Mouse (Mus musculus): Measurements from ENCODE around the gene Lrrc41. TPM values are rescaled to one million over a fixed set of nuclear protein-coding genes. Genes with fewer than 3 reads are reported as not detected.

Lrrc41 gene
- polyA plus RNA-seq (2012; rRNA removed) = 34.7 and 34.8 TPM in 2 replicates

DNA sequence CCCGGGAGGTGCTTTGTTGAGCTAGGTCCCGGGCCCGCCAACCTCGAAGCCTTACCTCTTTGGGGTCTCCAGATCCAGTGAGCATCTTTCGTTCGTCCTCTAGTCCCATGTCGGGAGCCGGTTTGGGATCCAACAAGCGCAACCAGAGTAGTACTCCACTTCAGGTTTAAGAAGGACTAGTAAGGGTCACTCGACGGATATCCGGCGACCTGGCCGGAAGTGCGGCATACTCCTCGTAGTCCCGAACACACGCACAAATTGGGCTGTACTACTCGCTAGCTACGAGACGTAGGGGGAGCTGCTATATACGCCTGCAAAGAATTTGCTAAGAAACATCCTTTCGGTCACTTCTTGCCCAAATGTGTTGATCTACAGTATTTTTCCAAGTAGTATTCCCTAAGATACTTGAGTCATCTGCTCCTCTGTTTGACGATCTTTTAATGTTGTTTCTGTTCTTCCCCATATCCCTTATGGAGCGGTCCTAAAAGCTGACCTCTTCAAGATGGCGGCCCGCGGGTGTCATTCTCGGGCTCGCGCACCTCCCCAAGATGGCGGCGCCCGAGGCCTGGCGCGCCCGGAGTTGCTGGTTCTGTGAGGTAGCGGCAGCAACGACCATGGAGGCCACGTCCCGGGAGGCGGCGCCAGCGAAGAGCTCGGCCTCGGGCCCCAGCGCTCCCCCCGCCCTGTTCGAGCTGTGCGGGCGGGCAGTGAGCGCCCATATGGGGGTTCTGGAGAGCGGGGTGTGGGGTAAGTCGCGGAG lies at the start of gene Lrrc41, which contains the start of gene Uqcrh:
Gene Lrrc41, plus strand, starts transcription at position 409 of the 760 bp plus-strand sequence.
Gene Uqcrh, minus strand, starts transcription at position 211 of the 760 bp plus-strand sequence.
- DNase-seq (ENCODE audit: extremely low spot score in 1 of 2, low spot score in 1 of 2) = peak; percentile 90 to 97

DNA sequence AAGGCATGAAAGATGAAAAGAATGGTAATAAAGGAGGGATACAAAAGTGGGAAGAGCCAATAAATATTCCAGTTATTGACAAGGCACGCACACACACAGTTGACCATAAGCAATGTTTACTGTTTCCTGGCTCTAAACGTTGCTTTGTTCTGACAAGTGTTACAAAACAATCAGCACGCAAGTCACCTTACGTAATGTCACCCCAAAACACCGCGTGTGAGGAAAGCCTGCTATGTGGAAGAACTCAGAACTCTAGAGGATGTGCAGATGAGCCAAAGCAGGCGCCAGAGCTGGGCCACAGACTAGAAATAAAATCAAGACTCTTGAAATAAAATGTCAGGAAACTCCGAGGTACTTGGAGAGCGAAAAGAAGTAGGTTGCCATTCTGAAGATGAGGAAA lies 42.2 kb upstream of the Lrrc41 start:
- no peak for DNase-seq (ENCODE audit: extremely low spot score in 1 of 2, low spot score in 1 of 2)

DNA sequence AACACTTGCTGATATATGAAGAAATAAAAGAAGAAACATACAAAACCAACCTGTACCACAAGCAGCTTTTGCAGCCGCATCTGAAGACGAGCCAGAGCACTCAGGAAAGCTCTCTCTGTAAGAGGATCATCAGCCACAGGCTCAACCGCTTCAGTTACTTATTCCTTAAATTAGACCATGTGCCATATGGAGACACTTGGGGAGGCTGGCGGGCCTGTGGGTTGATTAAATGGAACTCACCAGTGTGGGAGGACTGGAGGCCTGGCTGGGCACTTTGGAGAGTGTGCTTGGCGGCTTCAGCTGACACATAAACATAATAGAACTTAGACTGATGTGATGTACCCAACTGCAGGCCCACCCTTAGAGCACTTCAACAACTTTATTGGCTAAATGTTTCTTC lies 41.7 kb upstream of the Lrrc41 start:
- peak; percentile 69 to 72 for DNase-seq (ENCODE audit: extremely low spot score in 1 of 2, low spot score in 1 of 2)

DNA sequence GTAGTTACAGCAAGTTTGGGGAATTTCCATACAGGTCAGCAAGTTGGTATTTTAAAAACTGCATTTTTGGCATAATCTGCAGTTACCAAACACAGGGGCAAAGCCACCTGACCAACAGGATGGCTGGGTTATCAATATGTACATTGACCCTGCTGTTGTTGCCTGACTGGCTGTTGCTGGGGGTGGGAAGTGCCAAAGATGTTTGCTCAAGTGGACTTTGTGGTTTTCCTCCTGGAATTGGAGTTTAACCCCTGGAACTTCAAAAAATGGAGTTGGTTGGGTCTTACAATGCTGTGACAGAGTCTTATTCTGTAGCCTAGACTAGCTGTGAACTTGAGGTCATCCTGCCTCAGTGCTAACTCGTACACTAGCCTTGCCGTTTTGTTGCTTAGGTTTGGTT lies 34.6 kb upstream of the Lrrc41 start:
- no peak for DNase-seq (ENCODE audit: extremely low spot score in 1 of 2, low spot score in 1 of 2)

DNA sequence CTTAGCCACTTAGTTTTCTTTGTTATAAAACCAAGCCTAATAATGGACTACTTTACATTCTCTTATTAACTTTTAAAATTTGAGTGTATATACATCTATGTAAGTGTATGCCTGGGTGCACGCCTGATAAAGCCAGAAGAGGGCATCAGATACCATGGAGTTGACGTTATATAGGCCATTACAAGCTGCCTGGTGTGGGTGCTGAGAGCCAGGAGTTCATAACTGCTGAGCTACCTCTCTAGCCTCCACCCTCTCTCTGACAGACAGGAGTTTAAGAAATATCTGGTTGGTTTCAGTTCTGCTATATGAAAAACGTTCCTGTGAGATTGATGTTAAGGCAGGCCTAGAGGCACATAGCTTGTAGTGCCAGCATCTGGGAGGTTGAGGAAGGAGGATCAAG lies 32.9 kb upstream of the Lrrc41 start:
- DNase-seq (ENCODE audit: extremely low spot score in 1 of 2, low spot score in 1 of 2) = no peak

DNA sequence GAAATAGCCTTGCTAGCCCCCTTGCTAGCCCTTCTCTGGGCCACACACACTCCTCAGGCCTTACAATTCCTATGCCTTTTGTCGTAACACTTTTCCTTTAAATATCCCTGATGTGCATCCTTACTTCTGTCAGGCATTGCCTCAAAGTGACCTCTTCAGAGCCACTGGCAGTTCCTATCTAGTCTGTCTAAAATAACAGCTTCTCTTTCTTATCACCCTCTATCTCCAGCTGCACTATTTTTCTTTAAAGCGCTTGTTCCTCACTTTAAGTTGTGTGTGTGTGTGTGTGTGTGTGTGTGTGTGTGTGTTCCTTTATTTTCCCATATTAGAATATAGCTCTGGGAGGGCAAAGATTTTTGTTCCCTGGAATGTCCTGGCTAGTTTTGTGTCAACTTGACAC lies 28.5 kb upstream of the Lrrc41 start:
- no peak for DNase-seq (ENCODE audit: extremely low spot score in 1 of 2, low spot score in 1 of 2)

DNA sequence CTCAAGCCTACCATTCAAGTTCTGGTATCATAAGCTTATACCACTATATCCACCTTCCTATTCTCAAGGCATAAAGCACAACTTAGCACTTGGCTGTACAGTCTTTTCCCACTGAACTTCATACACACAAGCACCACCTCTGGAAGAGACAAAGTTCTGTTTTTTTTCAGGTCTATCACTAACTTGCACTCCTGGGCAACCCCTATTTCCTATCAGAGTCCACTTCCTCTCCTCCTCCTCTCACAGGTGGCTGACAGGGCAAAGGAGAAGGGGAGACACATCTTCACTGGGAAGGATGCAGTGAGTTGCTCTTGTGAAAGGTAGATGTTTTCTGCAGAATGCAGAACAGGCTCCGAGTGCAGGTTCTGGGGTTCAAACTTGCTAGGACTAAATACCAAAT lies 27.4 kb upstream of the Lrrc41 start:
- DNase-seq (ENCODE audit: extremely low spot score in 1 of 2, low spot score in 1 of 2) = no peak

DNA sequence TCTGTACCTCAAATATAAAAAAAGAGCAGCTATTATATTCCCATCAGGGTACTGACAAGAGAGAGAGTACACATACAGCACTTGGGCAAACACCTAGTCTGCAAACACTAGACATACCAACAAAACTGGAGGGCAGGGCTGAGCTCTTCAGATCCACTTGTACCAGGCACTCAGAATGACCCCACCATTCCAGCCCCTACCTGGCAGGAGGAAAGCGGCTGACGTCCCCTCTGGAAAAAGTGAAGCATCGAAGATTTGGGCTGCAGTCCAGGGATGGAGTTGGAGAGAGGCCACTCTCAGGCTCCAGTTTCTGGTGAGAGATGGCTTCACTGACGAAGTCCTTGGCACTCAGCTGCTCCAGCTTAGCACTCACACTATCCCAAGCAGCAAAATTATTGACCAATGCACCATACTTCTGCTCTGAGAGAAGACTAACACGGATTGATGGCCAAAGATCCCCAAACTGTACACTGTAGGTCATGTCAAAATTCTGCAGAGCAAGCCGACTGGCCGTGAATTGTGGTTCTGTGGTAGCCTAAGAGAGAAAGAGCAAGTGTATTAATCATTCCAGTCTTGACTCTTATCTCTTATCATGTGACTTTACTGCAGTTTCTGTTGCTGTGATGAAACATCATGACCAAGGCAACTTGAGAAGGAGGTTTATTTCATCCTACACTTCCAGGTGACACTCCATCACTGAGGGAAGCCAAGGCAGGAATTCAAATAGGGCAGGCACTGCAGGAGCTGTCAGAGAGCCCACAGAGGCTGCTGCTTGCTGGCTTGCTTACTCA lies 26.7 kb upstream of the Lrrc41 start:
- DNase-seq (ENCODE audit: extremely low spot score in 1 of 2, low spot score in 1 of 2) = no peak

DNA sequence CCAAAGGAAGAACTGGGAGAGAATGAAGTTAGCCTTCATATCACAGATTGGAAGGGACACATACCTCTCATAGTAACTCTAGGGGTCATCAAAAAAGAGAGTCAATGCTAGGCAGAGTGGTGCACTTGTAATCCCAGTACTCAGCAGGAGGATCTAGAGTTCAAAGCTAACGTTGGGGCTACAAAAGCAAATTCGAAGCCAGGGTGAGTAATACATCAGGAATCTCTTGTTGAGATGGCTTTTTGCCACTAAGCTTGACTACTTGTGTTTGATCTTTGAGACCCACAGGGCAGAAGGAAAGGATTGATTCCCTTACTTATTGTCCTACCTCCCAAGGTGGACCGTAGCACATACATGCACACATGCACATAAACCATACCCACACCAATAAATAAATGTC lies 25.9 kb upstream of the Lrrc41 start:
- DNase-seq (ENCODE audit: extremely low spot score in 1 of 2, low spot score in 1 of 2) = no peak

DNA sequence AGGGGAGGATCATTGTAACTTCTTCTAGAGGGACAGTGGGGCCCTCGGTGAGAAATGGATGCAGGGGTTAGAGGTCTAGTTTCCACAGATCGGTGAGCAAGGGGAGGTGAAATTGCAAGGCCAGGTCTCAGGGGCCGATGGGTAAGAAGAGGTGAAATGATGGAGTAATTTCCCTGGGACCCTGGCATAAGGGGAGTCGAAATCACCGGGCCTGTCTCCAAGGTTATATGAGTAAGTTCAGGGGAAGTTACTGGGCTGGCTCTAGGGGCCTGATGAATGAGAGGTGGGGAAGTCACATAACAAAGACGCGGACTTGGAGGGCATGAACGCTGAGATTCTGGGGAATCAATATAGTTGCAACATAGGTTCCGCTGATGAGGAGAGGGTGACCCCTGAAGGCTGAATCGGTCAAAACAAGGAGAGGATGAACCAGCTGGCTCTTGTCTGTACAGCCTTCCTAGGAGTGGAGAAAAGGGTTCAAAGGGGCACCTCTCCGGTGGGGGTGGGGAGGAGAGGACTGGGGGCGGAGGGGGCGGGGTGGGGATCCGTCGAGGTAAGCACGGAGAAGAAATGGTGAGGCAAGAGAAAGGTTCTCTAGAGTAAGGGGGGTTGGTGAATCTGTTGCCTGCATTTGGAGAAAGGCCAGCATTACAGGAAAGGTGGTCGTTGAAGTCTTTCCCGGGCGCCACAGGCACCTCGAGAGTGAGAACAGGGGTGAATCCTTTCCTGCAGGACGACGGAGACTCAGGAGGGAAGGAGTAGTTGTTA lies 22.4 kb upstream of the Lrrc41 start:
- peak in 1 of 2 experiments; percentile 37 for DNase-seq (ENCODE audit: extremely low spot score in 1 of 2, low spot score in 1 of 2)

DNA sequence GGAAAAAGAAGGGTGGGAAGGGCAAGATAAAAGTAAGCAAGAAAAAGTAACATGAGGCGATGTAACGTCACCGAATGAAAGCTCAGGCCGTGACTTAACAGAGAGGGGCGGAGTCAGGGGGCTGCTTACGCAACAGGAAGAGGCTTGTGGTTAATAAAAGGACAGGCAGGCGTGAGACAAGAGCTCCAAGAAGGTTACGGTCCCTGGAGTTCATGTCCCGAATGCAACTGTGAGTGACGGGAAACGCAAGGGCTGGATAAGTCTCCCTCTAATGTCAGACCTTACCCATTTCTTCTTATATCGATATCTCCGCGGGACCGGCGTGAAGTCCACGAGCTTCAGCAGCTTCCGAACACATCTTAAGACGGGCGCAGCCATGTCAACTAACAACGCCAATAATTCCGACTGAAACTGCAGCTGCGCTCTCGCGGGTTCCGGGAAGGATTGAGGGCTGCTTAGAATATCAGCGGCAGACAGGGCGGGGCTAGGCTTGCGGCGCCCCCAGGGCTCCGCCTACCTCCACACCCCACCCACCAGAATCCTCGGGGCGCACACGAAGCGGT lies 21.6 kb upstream of the Lrrc41 start, which contains the start of gene Nsun4:
Gene Nsun4, minus strand, starts transcription at position 478 of the 563 bp plus-strand sequence.
- peak; percentile 83 to 94 for DNase-seq (ENCODE audit: extremely low spot score in 1 of 2, low spot score in 1 of 2)

DNA sequence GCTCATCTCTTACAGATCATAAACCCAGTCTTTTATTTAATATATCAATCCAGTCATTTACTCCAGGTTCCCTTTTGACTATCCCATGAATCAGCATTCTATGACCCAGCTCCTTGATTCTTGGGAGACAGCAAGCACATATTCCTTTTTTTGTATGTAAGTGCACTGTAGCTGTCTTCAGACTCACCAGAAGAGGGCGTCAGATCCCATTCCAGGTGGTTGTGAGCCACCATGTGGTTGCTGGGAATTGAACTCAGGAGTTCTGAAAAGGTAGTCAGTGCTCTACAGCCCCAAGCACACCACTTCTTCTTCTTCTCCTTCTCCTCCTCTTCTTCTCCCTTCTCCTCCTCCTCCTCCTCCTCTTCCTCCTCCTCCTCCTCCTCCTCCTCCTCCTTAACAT lies 17.5 kb upstream of the Lrrc41 start:
- DNase-seq (ENCODE audit: extremely low spot score in 1 of 2, low spot score in 1 of 2) = no peak

DNA sequence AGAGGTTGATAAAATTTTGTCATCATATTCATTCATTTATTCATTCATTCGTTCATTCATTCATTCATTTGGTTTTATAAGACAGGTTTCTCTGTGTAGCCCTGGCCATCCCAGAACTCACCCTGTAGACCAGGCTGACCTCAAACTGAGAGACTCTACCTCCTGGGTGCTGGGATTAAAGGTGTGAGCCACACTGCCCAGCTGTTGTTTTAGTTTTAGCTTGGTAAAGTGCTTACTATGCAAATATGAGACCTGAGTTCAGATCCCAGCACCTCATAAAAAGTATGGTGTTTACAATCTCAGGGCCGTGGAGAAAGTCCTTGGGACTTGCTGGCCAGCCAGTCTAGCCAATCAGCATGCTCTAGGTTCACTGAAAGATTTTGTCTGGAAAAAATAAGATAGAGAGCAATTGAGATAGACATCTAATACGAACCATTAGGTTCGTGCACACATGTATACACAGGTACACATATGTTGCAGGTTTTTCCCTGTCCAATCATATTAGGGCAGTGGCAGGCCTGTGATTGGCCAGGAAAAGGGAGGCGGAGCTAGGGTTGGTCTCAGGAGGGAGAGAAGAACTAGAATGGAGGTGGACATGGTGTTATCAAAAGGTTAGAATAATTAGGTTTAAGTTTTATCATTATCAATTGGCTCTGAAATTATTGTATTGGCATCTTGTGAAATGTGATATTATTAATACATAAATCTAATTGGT lies 15.9 kb upstream of the Lrrc41 start:
- DNase-seq (ENCODE audit: extremely low spot score in 1 of 2, low spot score in 1 of 2) = no peak

DNA sequence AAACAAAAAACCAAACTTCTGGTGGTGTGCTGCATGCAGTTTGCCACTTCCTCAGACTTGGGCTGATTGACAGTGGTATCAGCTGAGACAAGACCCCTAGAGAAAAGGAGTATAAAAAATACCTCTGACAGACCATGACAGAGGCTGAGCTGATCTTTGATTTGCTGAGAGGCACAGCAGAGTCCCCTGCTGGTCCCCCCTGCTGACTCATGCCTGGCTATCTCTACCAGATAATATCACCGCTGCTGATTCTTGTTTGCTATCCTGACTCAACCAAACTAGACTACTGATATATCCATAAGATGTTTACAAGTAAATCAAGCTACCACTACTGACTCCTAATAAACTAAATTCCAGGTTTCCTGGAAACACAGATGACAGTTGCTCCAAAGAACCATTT lies 11.2 kb upstream of the Lrrc41 start:
- DNase-seq (ENCODE audit: extremely low spot score in 1 of 2, low spot score in 1 of 2) = no peak

DNA sequence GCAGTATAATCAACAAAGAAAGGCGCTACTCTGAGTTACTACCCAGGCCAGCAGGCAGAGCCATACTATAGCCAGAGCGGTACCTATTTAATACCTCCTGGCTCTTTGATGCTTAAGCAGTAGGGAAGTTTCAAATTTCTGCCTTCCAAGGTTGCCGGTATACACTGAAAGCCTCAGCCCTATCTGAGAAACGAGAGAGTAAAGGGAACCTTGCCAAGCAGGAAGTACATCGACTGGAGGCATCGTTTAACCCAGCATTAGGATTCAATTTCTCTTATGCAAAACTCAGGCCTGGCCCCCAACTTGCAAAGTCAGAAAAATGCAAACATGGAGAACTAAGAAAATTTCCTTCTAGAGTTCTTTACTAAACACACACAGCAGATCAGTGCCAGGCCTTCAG lies 5.0 kb upstream of the Lrrc41 start:
- DNase-seq (ENCODE audit: extremely low spot score in 1 of 2, low spot score in 1 of 2) = no peak

DNA sequence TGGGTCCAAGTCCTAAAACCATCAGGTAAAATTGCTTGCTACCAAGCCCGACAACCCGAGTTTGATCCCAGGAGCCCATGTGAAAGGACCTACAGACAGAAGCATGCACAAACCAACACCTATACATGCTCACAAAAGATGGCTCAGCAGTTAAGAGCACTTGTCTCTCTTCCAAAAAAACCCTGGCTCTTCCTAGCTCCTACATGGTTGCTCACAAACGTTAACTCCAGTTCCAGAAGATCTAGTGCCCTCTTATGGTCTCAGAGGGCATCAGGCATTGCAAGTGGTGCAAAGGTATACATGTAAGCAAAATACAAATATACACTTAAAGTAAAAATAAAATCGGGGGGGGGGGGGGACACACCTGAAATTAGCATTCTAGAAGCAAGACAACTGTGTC lies 1.9 kb upstream of the Lrrc41 start:
- DNase-seq (ENCODE audit: extremely low spot score in 1 of 2, low spot score in 1 of 2) = no peak

DNA sequence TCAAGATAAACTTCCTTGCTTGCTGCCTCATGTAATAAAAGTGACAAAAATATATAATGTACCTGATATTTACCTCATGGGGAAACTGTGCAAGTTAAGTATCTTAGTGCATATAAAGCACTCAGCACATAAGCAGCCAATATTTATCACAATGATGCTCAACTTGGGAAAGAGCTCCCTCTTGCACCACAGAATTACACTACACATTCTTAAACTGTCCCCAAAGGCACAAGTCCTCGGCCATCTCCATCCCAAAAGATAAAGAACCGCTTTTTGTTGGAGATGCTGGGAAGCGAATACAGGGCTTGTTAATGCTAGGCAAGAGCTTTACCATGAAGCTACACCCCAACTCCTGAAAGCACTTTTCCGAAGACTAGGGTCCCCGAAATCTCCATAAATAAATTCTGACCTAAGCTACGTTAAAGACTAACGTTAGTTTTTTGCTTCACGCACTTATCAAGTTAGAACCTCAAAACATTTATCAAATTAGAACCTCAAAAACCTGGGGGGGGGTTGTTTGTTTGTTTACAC lies 859 bp upstream of the Lrrc41 start:
- no peak for DNase-seq (ENCODE audit: extremely low spot score in 1 of 2, low spot score in 1 of 2)

DNA sequence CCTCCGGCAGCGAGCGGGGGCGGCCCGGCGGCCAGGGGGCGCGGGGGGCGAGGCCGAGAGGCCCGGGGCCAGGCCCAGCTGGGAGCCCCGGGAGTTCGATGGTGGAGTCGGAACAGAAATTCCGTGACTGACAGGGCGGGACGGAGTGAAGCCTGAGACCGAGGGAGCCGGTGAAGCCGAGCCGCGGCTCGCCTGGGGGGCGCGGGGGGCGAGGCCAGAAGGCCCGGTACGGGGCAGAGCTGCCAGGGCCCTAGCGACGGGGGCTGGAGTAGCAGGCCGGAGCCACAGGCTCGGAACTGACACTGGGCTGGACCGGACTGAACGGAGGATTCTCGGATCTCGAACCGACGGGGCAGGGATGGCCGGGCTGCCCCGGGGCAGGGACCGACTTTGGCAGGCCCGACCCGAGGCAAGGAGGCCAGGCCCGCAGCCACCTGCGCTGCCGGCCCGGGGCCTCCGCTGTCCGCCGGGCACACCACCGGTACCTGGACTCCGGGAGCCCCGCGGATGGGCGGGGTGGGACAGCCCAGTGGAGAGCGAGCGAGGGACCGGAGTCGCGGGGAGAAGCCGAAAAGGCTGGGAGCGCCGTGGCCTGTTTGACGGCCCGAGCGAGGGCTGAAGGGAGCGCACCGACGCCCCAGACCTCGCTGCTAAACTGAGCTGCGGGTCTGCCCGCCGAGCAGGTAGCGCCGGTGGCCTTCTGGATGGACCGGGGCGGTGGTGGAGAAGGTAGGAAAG lies 731 bp downstream of the Lrrc41 start:
- no peak for DNase-seq (ENCODE audit: extremely low spot score in 1 of 2, low spot score in 1 of 2)

All from frontal cortex, adult 2 months (tissue).